Mouse (Mus musculus) small intestine, adult 2 months (tissue): ENCODE data around the gene Nynrin.

Experiments
- CTCF ChIP-seq: fragments of 200-500 bp; IDR thresholded peaks from 2 replicates; pipeline ENCODE4 v1.5.1; 2012; ENCODE audit warnings: low read depth, mild to moderate bottlenecking, control low read depth, inconsistent platforms, low read length, moderate library complexity, mixed read lengths; ENCODE audit not compliant: insufficient replicate concordance, insufficient read length; ENCODE audit errors: extremely low read depth
- POLR2A ChIP-seq: fragments of 200-500 bp; IDR thresholded peaks from 2 replicates; pipeline ENCODE4 v1.6.1; 2012; ENCODE audit warnings: low read depth, mild to moderate bottlenecking, control low read depth, inconsistent platforms, low read length, moderate library complexity

GRCm38 (mm10) chr14:55868230-55869026, 14.6 kb downstream of the Nynrin start:
- TF ChIP-seq POLR2A = no peak
- no peak for TF ChIP-seq CTCF
